Mouse (Mus musculus) T-helper 2 cell (primary cell): ENCODE data around the gene Nek7.

Experiments used
- in situ Hi-C: fragments of 300-600 bp; cut with MboI, MseI; formaldehyde crosslinking; loops from one replicate; pipeline ENCODE4 v1.15.1; 2025; ENCODE audit warnings: high pct_unique_total_duplicates

Gene Nek7

GRCm38 (mm10) chr1:138619996-138620461, at the start of gene Nek7:
Gene Nek7 (minus strand): TSS chr1:138620141.
- in situ Hi-C loops = loop anchor here (10.0 kb wide), 1 partner anchor 475 kb away; no protein-coding TSS in a partner anchor

- in situ Hi-C loops = no loop called here
These were observed 42.4 kb upstream of the Nek7 start for GRCm38 (mm10) chr1:138662342-138662741.

- in situ Hi-C loops = no loop called here
These were observed 34.3 kb upstream of the Nek7 start for GRCm38 (mm10) chr1:138654212-138654611.

- in situ Hi-C loops = no loop called here
These were observed 25.1 kb upstream of the Nek7 start for GRCm38 (mm10) chr1:138644991-138645390.

- in situ Hi-C loops = no loop called here
These were observed 23.4 kb upstream of the Nek7 start for GRCm38 (mm10) chr1:138643306-138643830.

GRCm38 (mm10) chr1:138640934-138641461, 21.1 kb upstream of the Nek7 start:
- in situ Hi-C loops = no loop called here

- in situ Hi-C loops = no loop called here
These were observed 17.9 kb upstream of the Nek7 start for GRCm38 (mm10) chr1:138637850-138638249.

- in situ Hi-C loops = no loop called here
These were observed 14.6 kb upstream of the Nek7 start for GRCm38 (mm10) chr1:138634561-138634960.

GRCm38 (mm10) chr1:138628919-138629318, 9.0 kb upstream of the Nek7 start:
- in situ Hi-C loops = no loop called here

- in situ Hi-C loops = no loop called here
These were observed 8.5 kb upstream of the Nek7 start for GRCm38 (mm10) chr1:138628486-138628885.

GRCm38 (mm10) chr1:138627804-138628203, 7.9 kb upstream of the Nek7 start:
- in situ Hi-C loops = no loop called here

GRCm38 (mm10) chr1:138626288-138626687, 6.3 kb upstream of the Nek7 start:
- in situ Hi-C loops = no loop called here

- in situ Hi-C loops = no loop called here
These were observed 3.9 kb upstream of the Nek7 start for GRCm38 (mm10) chr1:138623870-138624269.

GRCm38 (mm10) chr1:138622831-138623230, 2.9 kb upstream of the Nek7 start:
- in situ Hi-C loops = no loop called here

- in situ Hi-C loops = no loop called here
These were observed 2.5 kb upstream of the Nek7 start for GRCm38 (mm10) chr1:138622431-138622830.

GRCm38 (mm10) chr1:138619114-138619971, 598 bp downstream of the Nek7 start:
- in situ Hi-C loops = loop anchor here (10.0 kb wide), 1 partner anchor 475 kb away; no protein-coding TSS in a partner anchor

- in situ Hi-C loops = loop anchor here (10.0 kb wide), 1 partner anchor 473 kb away; no protein-coding TSS in a partner anchor
These were observed 2.0 kb downstream of the Nek7 start for GRCm38 (mm10) chr1:138618012-138618354.

- in situ Hi-C loops = loop anchor here (10.0 kb wide), 1 partner anchor 473 kb away; no protein-coding TSS in a partner anchor
These were observed 2.5 kb downstream of the Nek7 start for GRCm38 (mm10) chr1:138617279-138618011.

- in situ Hi-C loops = loop anchor here (10.0 kb wide), 1 partner anchor 471 kb away; no protein-coding TSS in a partner anchor
These were observed 4.6 kb downstream of the Nek7 start for GRCm38 (mm10) chr1:138615388-138615787.

- in situ Hi-C loops = loop anchor here (10.0 kb wide), 1 partner anchor 470 kb away; no protein-coding TSS in a partner anchor
These were observed 5.2 kb downstream of the Nek7 start for GRCm38 (mm10) chr1:138614552-138615287.

- in situ Hi-C loops = loop anchor here (10.0 kb wide), 1 partner anchor 467 kb away; no protein-coding TSS in a partner anchor
These were observed 7.8 kb downstream of the Nek7 start for GRCm38 (mm10) chr1:138612177-138612576.
